In genomic region chr5:133173155-133173723, GRCm38 (mm10) we compare ENCODE assay signal across 8 mouse cellular contexts.
A peak's percentile ranks its signal among the peaks of the same experiment; 100 is the strongest.
DNase-seq lines count a peak whose midpoint lies in the region; ATAC-seq and TF ChIP-seq lines count a peak whose summit lies in the region.

No protein-coding gene starts in this region.

- H3K4me3 ChIP-seq in midbrain, embryonic 14.5 days (replicated peaks; ENCODE audit: low read depth, low read length), result no peak overlapping the region
- no peak overlapping the region for H3K4me3 ChIP-seq in midbrain, embryonic 10.5 days
- H3K4me3 ChIP-seq in kidney, adult 2 months (ENCODE audit: insufficient read depth, low read depth, low read length), result no peak overlapping the region
- H3K4me3 ChIP-seq in limb, embryonic 15.5 days, result no peak overlapping the region

- TF ChIP-seq CTCF in kidney, adult 2 months (conservative IDR thresholded peaks at IDR 0.05; ENCODE audit: insufficient read depth, insufficient read length, low read depth, low read length), result no peak

- WGBS in midbrain, embryonic 14.5 days, result 60% methylated on average over 6 of the region's 6 CpGs
- WGBS in midbrain, embryonic 10.5 days, result 65% methylated on average over 6 of the region's 6 CpGs
- WGBS in kidney, adult 2 months, result 33% methylated on average over 6 of the region's 6 CpGs
- WGBS in limb, embryonic 15.5 days, result 15% methylated on average over 6 of the region's 6 CpGs

- no peaks in the 10 kb centered on the region for H3K9me3 ChIP-seq in midbrain, embryonic 14.5 days (ENCODE audit: control insufficient read depth, low read length)
- no peaks in the 10 kb centered on the region for H3K9me3 ChIP-seq in midbrain, embryonic 10.5 days (replicated peaks)
- no peaks in the 10 kb centered on the region for H3K9me3 ChIP-seq in limb, embryonic 15.5 days

- TF ChIP-seq POLR2A in kidney, adult 2 months (IDR thresholded peaks at IDR 0.05; ENCODE audit: low read depth, low read length), result no peak

- H3K27ac ChIP-seq in midbrain, embryonic 14.5 days (replicated peaks; ENCODE audit: low read depth, low read length), result no peak overlapping the region
- no peak overlapping the region for H3K27ac ChIP-seq in midbrain, embryonic 10.5 days (replicated peaks)
- H3K27ac ChIP-seq in kidney, adult 2 months (ENCODE audit: insufficient read depth, low read depth, low read length), result no peak overlapping the region
- 0 out of 2 replicates have a peak overlapping the region, but pooled peaks have one; percentile 6 for H3K27ac ChIP-seq in limb, embryonic 15.5 days

- H3K27me3 ChIP-seq in midbrain, embryonic 14.5 days (ENCODE audit: control insufficient read depth, insufficient read depth, low read length), result no peaks in the 10 kb centered on the region
- no peaks in the 10 kb centered on the region for H3K27me3 ChIP-seq in midbrain, embryonic 10.5 days (ENCODE audit: low read depth, poor library complexity, severe bottlenecking)
- H3K27me3 ChIP-seq in kidney, adult 2 months (replicated peaks; ENCODE audit: control insufficient read depth, insufficient read depth, low read length), result no peaks in the 10 kb centered on the region; the same call in 1 of the 2 replicates
- no peaks in the 10 kb centered on the region for H3K27me3 ChIP-seq in limb, embryonic 15.5 days

- H3K9ac ChIP-seq in midbrain, embryonic 14.5 days (replicated peaks; ENCODE audit: low read length), result no peak overlapping the region
- H3K9ac ChIP-seq in limb, embryonic 15.5 days, result no peak overlapping the region

- no peak for ATAC-seq in midbrain, embryonic 14.5 days (ENCODE audit: low FRiP score, low TSS enrichment)
- peak; percentile 89 for ATAC-seq in limb, embryonic 15.5 days (ENCODE audit: insufficient number of reproducible peaks, low FRiP score, low TSS enrichment, low read depth)

- no peaks in the 10 kb centered on the region for H3K36me3 ChIP-seq in midbrain, embryonic 14.5 days (ENCODE audit: control insufficient read depth, insufficient read depth, low read length)
- no peaks in the 10 kb centered on the region for H3K36me3 ChIP-seq in midbrain, embryonic 10.5 days
- no peaks in the 10 kb centered on the region for H3K36me3 ChIP-seq in kidney, adult 2 months (ENCODE audit: control insufficient read depth, insufficient read depth, low read length)
- no peaks in the 10 kb centered on the region for H3K36me3 ChIP-seq in limb, embryonic 15.5 days

- H3K4me2 ChIP-seq in midbrain, embryonic 14.5 days (ENCODE audit: low read length), result no peak overlapping the region
- H3K4me2 ChIP-seq in limb, embryonic 15.5 days, result no peak overlapping the region

- H3K4me1 ChIP-seq in midbrain, embryonic 14.5 days (ENCODE audit: control insufficient read depth, insufficient read depth, low read length), result no peaks in the 10 kb centered on the region
- H3K4me1 ChIP-seq in midbrain, embryonic 10.5 days, result peaks cover 6% of the 10 kb centered on the region
- no peaks in the 10 kb centered on the region for H3K4me1 ChIP-seq in kidney, adult 2 months (ENCODE audit: control insufficient read depth, insufficient read depth, low read length)
- H3K4me1 ChIP-seq in limb, embryonic 15.5 days, result peaks cover 16% of the 10 kb centered on the region

- peak; percentile 65 for DNase-seq in midbrain, embryonic 14.5 days
- no peak for DNase-seq in midbrain, embryonic 10.5 days (ENCODE audit: low spot score)
- peak; percentile 53 for DNase-seq in embryo, embryonic 11 days
- DNase-seq in gonadal fat pad, adult 2 months (ENCODE audit: low read depth), result peak; percentile 99
- peak; percentile 81 for DNase-seq in kidney, adult 2 months
- DNase-seq in retina, postnatal 7 days (ENCODE audit: low read depth, low spot score), result peak; percentile 13
- no peak for DNase-seq in thymus, postnatal 0 days (ENCODE audit: low spot score)

Comparison
In these comparisons a context has a peak if more than half of its experiments do, and no peak if none do; other contexts are left out.
1. DNase-seq: peak in midbrain, embryonic 14.5 days (single experiment), embryo, embryonic 11 days (single experiment), gonadal fat pad, adult 2 months (single experiment), kidney, adult 2 months (single experiment) and retina, postnatal 7 days (single experiment); none in midbrain, embryonic 10.5 days (single experiment) and thymus, postnatal 0 days (single experiment).